Mouse (Mus musculus): ENCODE results near the gene Mcm6.

- TF ChIP-seq GATA1 (IDR thresholded peaks at IDR 0.05; ENCODE audit: borderline replicate concordance, low read length) (no peak), FLI1 (IDR thresholded peaks at IDR 0.05; ENCODE audit: low read length) (no peak)
Measured at GRCm38 (mm10) chr1:128392382-128392781, 32.9 kb upstream of the Mcm6 start.

Data from megakaryocyte, embryonic 14.5 days (primary cell).